Mouse (Mus musculus): Measurements from ENCODE around the gene Ehd4. TPM values are rescaled to one million over a fixed set of nuclear protein-coding genes. Genes with fewer than 3 reads are reported as not detected.
A peak's percentile ranks its signal among the peaks of the same experiment; 100 is the strongest.

The Ehd4 gene
- polyA plus RNA-seq, 1 experiment from 2014 or later = 17.5 TPM

DNA sequence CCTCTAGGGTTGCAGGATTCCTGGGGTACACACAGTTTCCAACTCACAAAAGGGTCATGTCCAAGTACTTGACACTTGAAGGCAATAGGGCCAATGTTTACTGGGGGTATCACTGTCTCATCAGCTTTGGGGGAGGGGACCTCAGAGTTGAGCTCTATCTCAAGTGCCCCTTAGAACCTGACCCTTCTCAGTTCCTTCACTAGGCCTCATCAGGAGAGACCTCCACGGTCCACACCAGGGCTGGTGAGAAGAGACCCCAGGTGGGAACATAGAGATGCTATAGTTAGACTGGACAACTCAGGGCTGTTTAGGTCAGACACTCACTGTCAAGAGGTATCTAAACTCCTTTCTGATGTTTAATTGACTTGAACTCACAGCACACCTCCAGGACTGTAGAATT lies 15.3 kb downstream of the Ehd4 start:
- H3K36me3 ChIP-seq (ENCODE audit: control insufficient read depth, insufficient read depth) = no peaks in the 10 kb centered on the region
- H3K9ac ChIP-seq (ENCODE audit: low read depth, low read length) = no peak overlapping the region
- H3K9me3 ChIP-seq (replicated peaks; ENCODE audit: control insufficient read depth, low read length) = no peaks in the 10 kb centered on the region
- no peaks in the 10 kb centered on the region for H3K4me1 ChIP-seq (ENCODE audit: control insufficient read depth, low read depth, low read length)
- H3K4me3 ChIP-seq (ENCODE audit: low read depth, low read length) = no peak overlapping the region
- H3K27me3 ChIP-seq (ENCODE audit: control insufficient read depth, insufficient read depth, low read depth, low read length) = no peaks in the 10 kb centered on the region
- 81% methylated on average over 1 of the region's 1 CpGs for WGBS (ENCODE audit: insufficient replicate concordance)
- no peak overlapping the region for H3K27ac ChIP-seq (ENCODE audit: low read length)
- ATAC-seq (ENCODE audit: low read depth) = no peak
- no peak overlapping the region for H3K4me2 ChIP-seq (ENCODE audit: low read depth, low read length)

GRCm38 (mm10) chr2:120137281-120137680 lies 17.1 kb downstream of the Ehd4 start:
- Histone ChIP-seq H3K4me3 (ENCODE audit: low read depth, low read length) (no peak overlapping the region), H3K36me3 (ENCODE audit: control insufficient read depth, insufficient read depth) (no peaks in the 10 kb centered on the region), H3K27me3 (ENCODE audit: control insufficient read depth, insufficient read depth, low read depth, low read length) (no peaks in the 10 kb centered on the region), H3K9me3 (replicated peaks; ENCODE audit: control insufficient read depth, low read length) (no peaks in the 10 kb centered on the region), H3K4me2 (ENCODE audit: low read depth, low read length) (no peak overlapping the region), H3K9ac (ENCODE audit: low read depth, low read length) (no peak overlapping the region), H3K4me1 (ENCODE audit: control insufficient read depth, low read depth, low read length) (no peaks in the 10 kb centered on the region), H3K27ac (ENCODE audit: low read length) (no peak overlapping the region)
- 57% methylated on average over 5 of the region's 5 CpGs for WGBS (ENCODE audit: insufficient replicate concordance)
- ATAC-seq (ENCODE audit: low read depth) = no peak

GRCm38 (mm10) chr2:120134453-120135075 lies 19.8 kb downstream of the Ehd4 start:
- Histone ChIP-seq H3K9me3 (replicated peaks; ENCODE audit: control insufficient read depth, low read length) (no peaks in the 10 kb centered on the region), H3K27me3 (ENCODE audit: control insufficient read depth, insufficient read depth, low read depth, low read length) (no peaks in the 10 kb centered on the region), H3K36me3 (ENCODE audit: control insufficient read depth, insufficient read depth) (no peaks in the 10 kb centered on the region), H3K4me1 (ENCODE audit: control insufficient read depth, low read depth, low read length) (no peaks in the 10 kb centered on the region; the same call in 1 of the 2 replicates), H3K27ac (ENCODE audit: low read length) (peak overlapping the region; percentile 30; the same call in 1 of the 2 replicates), H3K4me3 (ENCODE audit: low read depth, low read length) (no peak overlapping the region), H3K9ac (ENCODE audit: low read depth, low read length) (no peak overlapping the region), H3K4me2 (ENCODE audit: low read depth, low read length) (no peak overlapping the region)
- ATAC-seq (ENCODE audit: low read depth) = 0 out of 2 replicates have a peak, but pooled peaks have one; percentile 9

DNA sequence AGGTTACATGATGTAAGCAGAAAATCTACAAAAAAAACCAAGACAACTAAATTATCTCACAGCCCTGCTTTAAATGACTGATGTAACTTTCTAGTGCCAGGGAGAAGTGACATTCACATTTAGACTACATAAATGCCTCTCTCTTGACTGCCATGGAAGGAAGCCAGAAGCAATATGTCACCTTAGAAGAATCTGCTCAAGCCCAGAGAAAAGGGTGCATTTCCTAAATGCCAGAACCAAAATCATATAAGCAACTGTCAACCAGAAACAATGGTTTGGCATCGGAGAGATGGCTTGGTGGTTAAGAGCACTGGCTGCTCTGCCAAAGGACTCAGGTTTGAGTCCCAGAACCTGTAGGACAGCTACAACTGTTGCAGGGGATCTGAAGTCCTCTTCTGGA lies 22.5 kb downstream of the Ehd4 start:
- no peak overlapping the region for H3K9ac ChIP-seq (ENCODE audit: low read depth, low read length)
- no peak overlapping the region for H3K4me2 ChIP-seq (ENCODE audit: low read depth, low read length)
- H3K27ac ChIP-seq (ENCODE audit: low read length) = no peak overlapping the region
- WGBS (ENCODE audit: insufficient replicate concordance) = 71% methylated on average over 1 of the region's 1 CpGs
- no peaks in the 10 kb centered on the region for H3K36me3 ChIP-seq (ENCODE audit: control insufficient read depth, insufficient read depth)
- H3K4me1 ChIP-seq (ENCODE audit: control insufficient read depth, low read depth, low read length) = no peaks in the 10 kb centered on the region; the same call in 1 of the 2 replicates
- no peak overlapping the region for H3K4me3 ChIP-seq (ENCODE audit: low read depth, low read length)
- H3K9me3 ChIP-seq (replicated peaks; ENCODE audit: control insufficient read depth, low read length) = no peaks in the 10 kb centered on the region
- H3K27me3 ChIP-seq (ENCODE audit: control insufficient read depth, insufficient read depth, low read depth, low read length) = no peaks in the 10 kb centered on the region
- ATAC-seq (ENCODE audit: low read depth) = no peak

DNA sequence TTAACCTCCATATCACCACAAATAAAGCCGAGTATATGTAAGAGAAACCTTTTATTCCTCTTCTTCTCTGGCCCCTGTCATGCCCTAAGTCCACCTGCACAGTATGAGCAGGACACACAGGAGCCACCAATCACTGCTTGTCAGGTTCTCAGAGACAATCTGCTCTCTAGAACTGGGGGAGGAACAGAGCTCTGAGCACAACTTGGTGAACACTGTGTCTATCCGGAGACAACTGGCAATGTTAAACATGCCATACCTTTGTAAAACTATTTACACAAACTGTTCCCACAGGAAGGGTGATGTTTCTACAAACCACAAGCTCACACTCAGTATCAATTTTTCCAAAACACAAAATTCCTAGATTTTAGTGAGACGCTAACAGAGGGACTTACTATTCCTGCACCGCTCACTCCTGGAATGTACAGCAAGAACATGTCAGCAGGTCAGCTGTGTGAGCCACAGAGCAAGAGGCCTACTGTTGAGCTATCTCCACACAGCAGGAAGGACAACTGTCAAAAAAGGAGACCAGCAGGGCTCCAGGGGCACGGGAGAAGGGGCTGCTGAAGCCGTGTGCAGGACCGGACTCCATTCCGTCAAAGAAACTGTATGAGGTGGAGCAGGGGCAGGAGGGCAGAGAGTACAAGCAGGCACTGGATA lies 25.0 kb downstream of the Ehd4 start:
- H3K27me3 ChIP-seq (ENCODE audit: control insufficient read depth, insufficient read depth, low read depth, low read length) = no peaks in the 10 kb centered on the region
- no peak overlapping the region for H3K9ac ChIP-seq (ENCODE audit: low read depth, low read length)
- H3K4me3 ChIP-seq (ENCODE audit: low read depth, low read length) = no peak overlapping the region
- 47% methylated on average over 8 of the region's 8 CpGs for WGBS (ENCODE audit: insufficient replicate concordance)
- no peaks in the 10 kb centered on the region; the same call in 1 of the 2 replicates for H3K4me1 ChIP-seq (ENCODE audit: control insufficient read depth, low read depth, low read length)
- no peak for ATAC-seq (ENCODE audit: low read depth)
- H3K36me3 ChIP-seq (ENCODE audit: control insufficient read depth, insufficient read depth) = 0 out of 2 replicates have a peak, but pooled peaks cover 2% of the 10 kb centered on the region
- peak overlapping the region; percentile 12; the same call in 1 of the 2 replicates for H3K27ac ChIP-seq (ENCODE audit: low read length)
- no peaks in the 10 kb centered on the region for H3K9me3 ChIP-seq (replicated peaks; ENCODE audit: control insufficient read depth, low read length)
- no peak overlapping the region for H3K4me2 ChIP-seq (ENCODE audit: low read depth, low read length)

DNA sequence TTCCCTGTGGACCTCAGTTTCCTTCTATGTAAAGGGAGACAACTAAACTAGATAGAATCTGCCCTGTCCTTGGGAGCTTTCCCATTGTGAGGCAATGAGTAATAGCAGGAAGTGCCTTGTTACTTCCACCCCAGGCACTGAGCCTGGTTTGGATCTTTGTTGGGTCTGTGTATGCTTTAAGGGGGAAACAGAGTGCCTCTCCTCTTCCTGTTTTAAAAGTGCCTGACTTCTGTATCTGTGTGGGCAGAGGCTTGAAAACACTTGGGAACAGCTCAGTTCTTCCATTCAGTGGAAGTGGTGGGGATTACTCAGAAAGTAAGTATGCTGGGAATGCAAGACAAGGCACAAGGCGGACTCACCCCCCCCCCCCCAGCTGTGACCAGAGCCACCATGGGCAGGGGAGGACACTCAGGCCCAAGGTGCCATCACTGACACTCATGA lies 25.8 kb downstream of the Ehd4 start:
- H3K36me3 ChIP-seq (ENCODE audit: control insufficient read depth, insufficient read depth) = 0 out of 2 replicates have a peak, but pooled peaks cover 2% of the 10 kb centered on the region
- no peaks in the 10 kb centered on the region for H3K27me3 ChIP-seq (ENCODE audit: control insufficient read depth, insufficient read depth, low read depth, low read length)
- H3K4me1 ChIP-seq (ENCODE audit: control insufficient read depth, low read depth, low read length) = no peaks in the 10 kb centered on the region; the same call in 1 of the 2 replicates
- ATAC-seq (ENCODE audit: low read depth) = peak; percentile 37
- H3K9me3 ChIP-seq (replicated peaks; ENCODE audit: control insufficient read depth, low read length) = no peaks in the 10 kb centered on the region
- H3K27ac ChIP-seq (ENCODE audit: low read length) = no peak overlapping the region
- H3K4me2 ChIP-seq (ENCODE audit: low read depth, low read length) = no peak overlapping the region
- H3K9ac ChIP-seq (ENCODE audit: low read depth, low read length) = no peak overlapping the region
- no peak overlapping the region for H3K4me3 ChIP-seq (ENCODE audit: low read depth, low read length)
- 50% methylated on average over 1 of the region's 1 CpGs for WGBS (ENCODE audit: insufficient replicate concordance)

DNA sequence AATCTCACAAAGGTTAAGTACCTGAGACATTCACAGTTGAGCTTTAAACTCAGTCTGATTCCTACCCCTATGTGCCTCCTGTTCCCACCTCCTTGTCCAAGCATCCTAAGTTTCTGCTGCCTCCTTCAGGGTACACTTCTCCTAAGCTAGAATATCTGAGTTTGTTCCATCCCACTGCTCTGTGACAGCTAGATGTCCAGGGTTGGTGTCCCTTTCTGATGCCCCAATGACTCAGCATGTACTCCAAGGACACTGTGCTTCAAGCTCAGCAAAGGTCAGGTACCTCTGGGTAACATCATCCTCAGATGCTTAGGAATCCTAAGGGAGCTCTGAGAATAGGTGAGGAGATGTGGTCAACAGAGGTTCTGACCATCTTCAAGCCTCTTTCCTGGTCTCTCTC lies 26.4 kb downstream of the Ehd4 start:
- Histone ChIP-seq H3K36me3 (ENCODE audit: control insufficient read depth, insufficient read depth) (0 out of 2 replicates have a peak, but pooled peaks cover 2% of the 10 kb centered on the region), H3K9me3 (replicated peaks; ENCODE audit: control insufficient read depth, low read length) (no peaks in the 10 kb centered on the region), H3K27me3 (ENCODE audit: control insufficient read depth, insufficient read depth, low read depth, low read length) (no peaks in the 10 kb centered on the region), H3K4me3 (ENCODE audit: low read depth, low read length) (no peak overlapping the region), H3K4me2 (ENCODE audit: low read depth, low read length) (no peak overlapping the region), H3K4me1 (ENCODE audit: control insufficient read depth, low read depth, low read length) (no peaks in the 10 kb centered on the region; the same call in 1 of the 2 replicates), H3K9ac (ENCODE audit: low read depth, low read length) (no peak overlapping the region), H3K27ac (ENCODE audit: low read length) (no peak overlapping the region)
- no peak for ATAC-seq (ENCODE audit: low read depth)

DNA sequence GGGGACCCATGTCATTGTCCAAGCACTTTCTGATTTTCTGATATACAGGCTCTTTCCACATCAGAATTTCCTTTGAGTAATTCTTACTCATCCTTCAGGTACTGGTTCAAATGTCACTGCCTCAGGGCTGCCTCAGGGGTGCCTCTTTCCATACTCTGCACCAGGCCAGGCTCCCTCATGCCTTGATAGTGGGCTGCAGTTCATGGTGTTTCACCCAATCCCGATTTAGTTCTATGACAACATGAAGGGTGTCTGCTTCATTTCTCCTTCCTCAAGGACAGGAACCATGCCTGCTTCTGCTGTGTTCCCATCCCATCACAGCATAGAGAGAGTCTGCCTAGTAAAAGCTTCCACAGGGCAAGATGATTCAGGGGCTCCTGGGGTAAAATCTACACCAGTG lies 27.5 kb downstream of the Ehd4 start:
- H3K4me3 ChIP-seq (ENCODE audit: low read depth, low read length) = no peak overlapping the region
- 55% methylated on average over 1 of the region's 1 CpGs for WGBS (ENCODE audit: insufficient replicate concordance)
- no peak overlapping the region for H3K27ac ChIP-seq (ENCODE audit: low read length)
- H3K9ac ChIP-seq (ENCODE audit: low read depth, low read length) = no peak overlapping the region
- H3K9me3 ChIP-seq (replicated peaks; ENCODE audit: control insufficient read depth, low read length) = no peaks in the 10 kb centered on the region
- no peaks in the 10 kb centered on the region for H3K27me3 ChIP-seq (ENCODE audit: control insufficient read depth, insufficient read depth, low read depth, low read length)
- ATAC-seq (ENCODE audit: low read depth) = no peak
- no peaks in the 10 kb centered on the region; the same call in 1 of the 2 replicates for H3K4me1 ChIP-seq (ENCODE audit: control insufficient read depth, low read depth, low read length)
- H3K4me2 ChIP-seq (ENCODE audit: low read depth, low read length) = no peak overlapping the region
- 0 out of 2 replicates have a peak, but pooled peaks cover 2% of the 10 kb centered on the region for H3K36me3 ChIP-seq (ENCODE audit: control insufficient read depth, insufficient read depth)

DNA sequence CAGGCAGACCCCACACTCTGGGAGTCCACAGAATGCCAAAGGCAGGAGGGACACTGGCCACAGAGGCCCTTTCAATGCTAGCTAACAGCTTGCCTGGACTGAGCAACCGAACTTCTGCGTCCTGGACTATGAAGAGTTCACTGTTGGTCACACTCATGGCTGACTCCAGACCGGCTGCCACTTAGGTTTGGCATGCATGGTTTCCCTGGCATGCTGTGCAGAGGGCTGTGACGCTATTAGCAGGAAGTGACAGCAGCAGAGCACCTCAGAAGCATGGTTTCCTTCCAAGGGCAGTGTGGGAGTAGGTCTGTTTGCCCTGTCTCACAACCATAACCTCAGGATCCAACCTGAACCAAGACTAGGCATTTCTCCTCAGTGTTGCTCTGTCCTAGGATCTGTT lies 28.0 kb downstream of the Ehd4 start:
- H3K36me3 ChIP-seq (ENCODE audit: control insufficient read depth, insufficient read depth) = 0 out of 2 replicates have a peak, but pooled peaks cover 2% of the 10 kb centered on the region
- 72% methylated on average over 4 of the region's 4 CpGs for WGBS (ENCODE audit: insufficient replicate concordance)
- no peak overlapping the region for H3K9ac ChIP-seq (ENCODE audit: low read depth, low read length)
- H3K4me3 ChIP-seq (ENCODE audit: low read depth, low read length) = no peak overlapping the region
- H3K4me1 ChIP-seq (ENCODE audit: control insufficient read depth, low read depth, low read length) = no peaks in the 10 kb centered on the region; the same call in 1 of the 2 replicates
- H3K27me3 ChIP-seq (ENCODE audit: control insufficient read depth, insufficient read depth, low read depth, low read length) = no peaks in the 10 kb centered on the region
- no peak overlapping the region for H3K4me2 ChIP-seq (ENCODE audit: low read depth, low read length)
- no peak overlapping the region for H3K27ac ChIP-seq (ENCODE audit: low read length)
- H3K9me3 ChIP-seq (replicated peaks; ENCODE audit: control insufficient read depth, low read length) = no peaks in the 10 kb centered on the region
- no peak for ATAC-seq (ENCODE audit: low read depth)
